Mouse (Mus musculus): ENCODE results near the gene Clspn. TPM values are rescaled to one million over a fixed set of nuclear protein-coding genes. Genes with fewer than 3 reads are reported as not detected.

Gene Clspn
- 8.3 and 10.2 TPM in 2 replicates for polyA plus RNA-seq (2015; fragmentation: Nextera tagmentation; extraction: Ambion mirVana)

GRCm38 (mm10) chr4:126556809-126557711, at the start of gene Clspn:
Clspn (plus strand) TSS chr4:126556935.
- under 1% methylated on average over 54 of the region's 54 CpGs for WGBS
- Histone ChIP-seq H3K36me3 (ENCODE audit: control insufficient read depth, insufficient read depth) (peaks cover 5% of the 10 kb centered on the region; the same call in 1 of the 2 replicates), H3K4me1 (replicated peaks; ENCODE audit: control insufficient read depth, insufficient read depth, low read length) (no peaks in the 10 kb centered on the region), H3K4me2 (replicated peaks; ENCODE audit: low read depth) (peak within 1 kb of the TSS; percentile 90), H3K27me3 (replicated peaks; ENCODE audit: control insufficient read depth, insufficient read depth, low read length) (0 out of 2 replicates have a peak, but pooled peaks cover 2% of the 10 kb centered on the region), H3K27ac (ENCODE audit: low read depth, low read length) (no peak within 1 kb of the TSS), H3K9me3 (ENCODE audit: control insufficient read depth) (no peaks in the 10 kb centered on the region), H3K4me3 (ENCODE audit: low read depth, low read length) (peak within 1 kb of the TSS; percentile 85), H3K9ac (ENCODE audit: low read depth, low read length) (peak within 1 kb of the TSS; percentile 58)
- ATAC-seq, result peak; percentile 94
- TF ChIP-seq CTCF (IDR thresholded peaks at IDR 0.05; ENCODE audit: low read depth), result 0 out of 2 replicates have a peak, but pooled peaks have one; percentile 12

GRCm38 (mm10) chr4:126508110-126508899, 48.4 kb upstream of the Clspn start:
- no peaks in the 10 kb centered on the region for H3K9me3 ChIP-seq (ENCODE audit: control insufficient read depth)
- no peak for TF ChIP-seq CTCF (IDR thresholded peaks at IDR 0.05; ENCODE audit: low read depth)
- H3K4me1 ChIP-seq (replicated peaks; ENCODE audit: control insufficient read depth, insufficient read depth, low read length), result no peaks in the 10 kb centered on the region
- no peaks in the 10 kb centered on the region for H3K27me3 ChIP-seq (replicated peaks; ENCODE audit: control insufficient read depth, insufficient read depth, low read length)
- 33% methylated on average over 14 of the region's 14 CpGs for WGBS
- ATAC-seq, result peak; percentile 94
- 0 out of 2 replicates have a peak overlapping the region, but pooled peaks have one; percentile 3 for H3K4me3 ChIP-seq (ENCODE audit: low read depth, low read length)
- H3K27ac ChIP-seq (ENCODE audit: low read depth, low read length), result peak overlapping the region; percentile 15; the same call in 1 of the 2 replicates
- peak overlapping the region; percentile 48 for H3K4me2 ChIP-seq (replicated peaks; ENCODE audit: low read depth)
- peaks cover 5% of the 10 kb centered on the region; the same call in 1 of the 2 replicates for H3K36me3 ChIP-seq (ENCODE audit: control insufficient read depth, insufficient read depth)
- H3K9ac ChIP-seq (ENCODE audit: low read depth, low read length), result no peak overlapping the region

- Histone ChIP-seq H3K36me3 (ENCODE audit: control insufficient read depth, insufficient read depth) (peaks cover 5% of the 10 kb centered on the region; the same call in 1 of the 2 replicates), H3K9me3 (ENCODE audit: control insufficient read depth) (no peaks in the 10 kb centered on the region), H3K27ac (ENCODE audit: low read depth, low read length) (peak overlapping the region; percentile 15; the same call in 1 of the 2 replicates), H3K4me1 (replicated peaks; ENCODE audit: control insufficient read depth, insufficient read depth, low read length) (no peaks in the 10 kb centered on the region), H3K27me3 (replicated peaks; ENCODE audit: control insufficient read depth, insufficient read depth, low read length) (no peaks in the 10 kb centered on the region), H3K4me3 (ENCODE audit: low read depth, low read length) (no peak overlapping the region), H3K9ac (ENCODE audit: low read depth, low read length) (no peak overlapping the region), H3K4me2 (replicated peaks; ENCODE audit: low read depth) (0 out of 2 replicates have a peak overlapping the region, but pooled peaks have one; percentile 1)
- no peak for TF ChIP-seq CTCF (IDR thresholded peaks at IDR 0.05; ENCODE audit: low read depth)
- WGBS, result 77% methylated on average over 2 of the region's 2 CpGs
- peak; percentile 51; the same call in 1 of the 2 replicates for ATAC-seq
Measured at GRCm38 (mm10) chr4:126509072-126509471, 47.7 kb upstream of the Clspn start.

- Histone ChIP-seq H3K4me3 (ENCODE audit: low read depth, low read length) (no peak overlapping the region), H3K4me1 (replicated peaks; ENCODE audit: control insufficient read depth, insufficient read depth, low read length) (no peaks in the 10 kb centered on the region), H3K27ac (ENCODE audit: low read depth, low read length) (no peak overlapping the region), H3K36me3 (ENCODE audit: control insufficient read depth, insufficient read depth) (peaks cover 5% of the 10 kb centered on the region; the same call in 1 of the 2 replicates), H3K9me3 (ENCODE audit: control insufficient read depth) (no peaks in the 10 kb centered on the region), H3K9ac (ENCODE audit: low read depth, low read length) (no peak overlapping the region), H3K4me2 (replicated peaks; ENCODE audit: low read depth) (no peak overlapping the region), H3K27me3 (replicated peaks; ENCODE audit: control insufficient read depth, insufficient read depth, low read length) (no peaks in the 10 kb centered on the region)
- 81% methylated on average over 5 of the region's 5 CpGs for WGBS
- TF ChIP-seq CTCF (IDR thresholded peaks at IDR 0.05; ENCODE audit: low read depth), result no peak
- ATAC-seq, result no peak
Measured at GRCm38 (mm10) chr4:126511013-126511412, 45.7 kb upstream of the Clspn start.

- 86% methylated on average over 6 of the region's 6 CpGs for WGBS
Measured at GRCm38 (mm10) chr4:126512308-126513066, 44.2 kb upstream of the Clspn start.

More at GRCm38 (mm10) chr4:126512308-126513066, 44.2 kb upstream of the Clspn start:
- Histone ChIP-seq H3K4me2 (replicated peaks; ENCODE audit: low read depth) (no peak overlapping the region), H3K27me3 (replicated peaks; ENCODE audit: control insufficient read depth, insufficient read depth, low read length) (no peaks in the 10 kb centered on the region), H3K4me1 (replicated peaks; ENCODE audit: control insufficient read depth, insufficient read depth, low read length) (no peaks in the 10 kb centered on the region), H3K36me3 (ENCODE audit: control insufficient read depth, insufficient read depth) (peaks cover 5% of the 10 kb centered on the region; the same call in 1 of the 2 replicates), H3K4me3 (ENCODE audit: low read depth, low read length) (no peak overlapping the region), H3K9ac (ENCODE audit: low read depth, low read length) (no peak overlapping the region), H3K27ac (ENCODE audit: low read depth, low read length) (no peak overlapping the region), H3K9me3 (ENCODE audit: control insufficient read depth) (no peaks in the 10 kb centered on the region)
- no peak for TF ChIP-seq CTCF (IDR thresholded peaks at IDR 0.05; ENCODE audit: low read depth)
- no peak for ATAC-seq

Measured in intestine, postnatal 0 days (tissue).